8 mouse cellular contexts compared by ENCODE assay signal in genomic region chr15:82358431-82359260, GRCm38 (mm10). TPM values are rescaled to one million over a fixed set of nuclear protein-coding genes. Genes with fewer than 3 reads are reported as not detected.
DNase-seq lines count a peak whose midpoint lies in the region; ATAC-seq and TF ChIP-seq lines count a peak whose summit lies in the region.
"Had no signal": no experiment of that assay in that cellular context is flagged by ENCODE, and none has a peak within 500 bp of the region (broad histone marks: within the 10 kb centered on the region; RNA-seq: fewer than 3 reads in every experiment).

No protein-coding gene starts in this region.

- H3K36me3 ChIP-seq in lung, embryonic 14.5 days (ENCODE audit: insufficient read depth), result no peaks in the 10 kb centered on the region
- no peaks in the 10 kb centered on the region for H3K36me3 ChIP-seq in heart, embryonic 13.5 days
- no peaks in the 10 kb centered on the region for H3K36me3 ChIP-seq in kidney, embryonic 15.5 days
- H3K36me3 ChIP-seq in small intestine, adult 2 months (ENCODE audit: control insufficient read depth, insufficient read depth, low read length), result no peaks in the 10 kb centered on the region

- no peaks in the 10 kb centered on the region for H3K9me3 ChIP-seq in lung, embryonic 14.5 days (ENCODE audit: low read depth, low read length)
- H3K9me3 ChIP-seq in heart, embryonic 13.5 days, result no peaks in the 10 kb centered on the region
- H3K9me3 ChIP-seq in kidney, embryonic 15.5 days (replicated peaks), result no peaks in the 10 kb centered on the region

- no peak for ATAC-seq in lung, embryonic 14.5 days (ENCODE audit: insufficient read depth)
- no peak for ATAC-seq in heart, embryonic 13.5 days (ENCODE audit: extremely low read depth, insufficient number of reproducible peaks, low FRiP score, low TSS enrichment)
- ATAC-seq in kidney, embryonic 15.5 days (replicated peaks; ENCODE audit: low FRiP score), result no peak

- no peak for TF ChIP-seq POLR2A in small intestine, adult 2 months (IDR thresholded peaks at IDR 0.05; ENCODE audit: low read depth, low read length)

- H3K4me1 ChIP-seq in lung, embryonic 14.5 days (ENCODE audit: insufficient read depth), result no peaks in the 10 kb centered on the region
- peaks cover 32% of the 10 kb centered on the region for H3K4me1 ChIP-seq in heart, embryonic 13.5 days
- H3K4me1 ChIP-seq in kidney, embryonic 15.5 days, result peaks cover 23% of the 10 kb centered on the region
- peaks cover 13% of the 10 kb centered on the region; the same call in 1 of the 2 replicates for H3K4me1 ChIP-seq in small intestine, adult 2 months (ENCODE audit: control insufficient read depth, insufficient read depth, insufficient read length, low read length)

- H3K9ac ChIP-seq in lung, embryonic 14.5 days, result no peak overlapping the region
- H3K9ac ChIP-seq in heart, embryonic 13.5 days, result peak overlapping the region; percentile 12; the same call in 1 of the 2 replicates
- no peak overlapping the region for H3K9ac ChIP-seq in kidney, embryonic 15.5 days

- no peak for DNase-seq in lung, embryonic 14.5 days
- DNase-seq in lung, adult 18-20 months, result no peak
- no peak for DNase-seq in cerebellum, postnatal 25 days
- no peak for DNase-seq in retina, embryonic 14.5 days (ENCODE audit: low spot score)
- DNase-seq: cerebellum, adult 2 months had no signal

- 53% methylated on average over 22 of the region's 22 CpGs for WGBS in lung, embryonic 14.5 days
- WGBS in heart, embryonic 13.5 days, result 51% methylated on average over 22 of the region's 22 CpGs
- WGBS in kidney, embryonic 15.5 days, result 57% methylated on average over 22 of the region's 22 CpGs
- WGBS in small intestine, adult 2 months, result 74% methylated on average over 22 of the region's 22 CpGs

- TF ChIP-seq CTCF in lung, embryonic 14.5 days (IDR thresholded peaks at IDR 0.05; ENCODE audit: low read depth), result no peak
- no peak for TF ChIP-seq CTCF in small intestine, adult 2 months (IDR thresholded peaks at IDR 0.05; ENCODE audit: extremely low read depth, insufficient read length, insufficient replicate concordance, low read depth, low read length)

- peak overlapping the region; percentile 24; the same call in 1 of the 2 replicates for H3K27ac ChIP-seq in lung, embryonic 14.5 days (ENCODE audit: low read depth)
- H3K27ac ChIP-seq in heart, embryonic 13.5 days (replicated peaks), result peak overlapping the region; percentile 73
- peak overlapping the region; percentile 65 for H3K27ac ChIP-seq in kidney, embryonic 15.5 days
- 0 out of 2 replicates have a peak overlapping the region, but pooled peaks have one; percentile 18 for H3K27ac ChIP-seq in small intestine, adult 2 months (ENCODE audit: insufficient read depth, low read depth, low read length)

- no peaks in the 10 kb centered on the region for H3K27me3 ChIP-seq in lung, embryonic 14.5 days (ENCODE audit: insufficient read depth, low read length)
- H3K27me3 ChIP-seq in heart, embryonic 13.5 days (replicated peaks), result no peaks in the 10 kb centered on the region
- H3K27me3 ChIP-seq in kidney, embryonic 15.5 days, result no peaks in the 10 kb centered on the region
- H3K27me3 ChIP-seq in small intestine, adult 2 months (ENCODE audit: control insufficient read depth, insufficient read depth, low read length), result no peaks in the 10 kb centered on the region

- H3K4me3 ChIP-seq in lung, embryonic 14.5 days (ENCODE audit: low read depth, low read length), result no peak overlapping the region
- no peak overlapping the region for H3K4me3 ChIP-seq in heart, embryonic 13.5 days
- no peak overlapping the region for H3K4me3 ChIP-seq in kidney, embryonic 15.5 days (replicated peaks)
- peak overlapping the region; percentile 22 for H3K4me3 ChIP-seq in small intestine, adult 2 months (ENCODE audit: low read depth, low read length)

- no peak overlapping the region for H3K4me2 ChIP-seq in lung, embryonic 14.5 days
- H3K4me2 ChIP-seq in heart, embryonic 13.5 days, result peak overlapping the region; percentile 39
- peak overlapping the region; percentile 19; the same call in 1 of the 2 replicates for H3K4me2 ChIP-seq in kidney, embryonic 15.5 days

RNA-seq across cellular contexts. Expression of gene Ndufa6, which starts 4.5 kb away (rescaled TPM):
- 289 and 322 TPM in 2 replicates for polyA plus RNA-seq in lung, embryonic 14.5 days (2014; fragmentation: Nextera tagmentation; extraction: Ambion mirVana)
- polyA plus RNA-seq in heart, embryonic 13.5 days (2015; fragmentation: Nextera tagmentation; extraction: Ambion mirVana), result 473 and 541 TPM in 2 replicates
- 428 and 459 TPM in 2 replicates for polyA plus RNA-seq in kidney, embryonic 15.5 days (2015; fragmentation: Nextera tagmentation; extraction: Ambion mirVana)
- polyA plus RNA-seq in small intestine, adult 2 months (2012; rRNA removed), result 410 and 669 TPM in 2 replicates

RNA-seq across cellular contexts. Expression of gene Smdt1, which starts 19.9 kb away (rescaled TPM):
- 218 and 226 TPM in 2 replicates for polyA plus RNA-seq in lung, embryonic 14.5 days (2014; fragmentation: Nextera tagmentation; extraction: Ambion mirVana)
- 334 and 366 TPM in 2 replicates for polyA plus RNA-seq in heart, embryonic 13.5 days (2015; fragmentation: Nextera tagmentation; extraction: Ambion mirVana)
- 296 and 297 TPM in 2 replicates for polyA plus RNA-seq in kidney, embryonic 15.5 days (2015; fragmentation: Nextera tagmentation; extraction: Ambion mirVana)
- 200 and 394 TPM in 2 replicates for polyA plus RNA-seq in small intestine, adult 2 months (2012; rRNA removed)

RNA-seq across cellular contexts. Expression of gene Pheta2, which starts 19.9 kb away (rescaled TPM):
- 13.8 and 14.4 TPM in 2 replicates for polyA plus RNA-seq in lung, embryonic 14.5 days (2014; fragmentation: Nextera tagmentation; extraction: Ambion mirVana)
- polyA plus RNA-seq in heart, embryonic 13.5 days (2015; fragmentation: Nextera tagmentation; extraction: Ambion mirVana), result 9.2 TPM in 2 replicates
- polyA plus RNA-seq in kidney, embryonic 15.5 days (2015; fragmentation: Nextera tagmentation; extraction: Ambion mirVana), result 11.0 and 12.0 TPM in 2 replicates
- polyA plus RNA-seq in small intestine, adult 2 months (2012; rRNA removed), result 0.42 and 0.56 TPM in 2 replicates

RNA-seq across cellular contexts. Expression of gene Naga, which starts 19.9 kb away (rescaled TPM):
- polyA plus RNA-seq in lung, embryonic 14.5 days (2014; fragmentation: Nextera tagmentation; extraction: Ambion mirVana), result 40.3 and 45.9 TPM in 2 replicates
- polyA plus RNA-seq in heart, embryonic 13.5 days (2015; fragmentation: Nextera tagmentation; extraction: Ambion mirVana), result 42.2 and 44.7 TPM in 2 replicates
- polyA plus RNA-seq in kidney, embryonic 15.5 days (2015; fragmentation: Nextera tagmentation; extraction: Ambion mirVana), result 61.1 and 61.7 TPM in 2 replicates
- 83.2 and 196 TPM in 2 replicates for polyA plus RNA-seq in small intestine, adult 2 months (2012; rRNA removed)

RNA-seq across cellular contexts. Expression of gene Cyp2d22, which starts 21.4 kb away (rescaled TPM):
- polyA plus RNA-seq in lung, embryonic 14.5 days (2014; fragmentation: Nextera tagmentation; extraction: Ambion mirVana), result 4.1 and 5.5 TPM in 2 replicates
- 9.0 and 12.4 TPM in 2 replicates for polyA plus RNA-seq in heart, embryonic 13.5 days (2015; fragmentation: Nextera tagmentation; extraction: Ambion mirVana)
- 12.9 and 18.6 TPM in 2 replicates for polyA plus RNA-seq in kidney, embryonic 15.5 days (2015; fragmentation: Nextera tagmentation; extraction: Ambion mirVana)
- 18.5 and 67.5 TPM in 2 replicates for polyA plus RNA-seq in small intestine, adult 2 months (2012; rRNA removed)

Comparison
In these comparisons a context has a peak if more than half of its experiments do, and no peak if none do; other contexts are left out.
1. H3K27ac ChIP-seq: peak in every context shown above with its lines; median percentile 73 in heart, embryonic 13.5 days; 65 in kidney, embryonic 15.5 days; 24 in lung, embryonic 14.5 days; 18 in small intestine, adult 2 months.